Mouse (Mus musculus): ENCODE measurements at regions not wholly inside any gene's neighbourhood (a gene's known extent, or its start where the extent isn't known, plus 50 kb on each side); places are given as distances from the start of the nearest gene placed in this dataset.

- no peak for DNase-seq (ENCODE audit: low read depth, low spot score)
Observed at GRCm38 (mm10) chr17:15981558-15981957, 150.7 kb upstream of the Rgmb start.

DNA sequence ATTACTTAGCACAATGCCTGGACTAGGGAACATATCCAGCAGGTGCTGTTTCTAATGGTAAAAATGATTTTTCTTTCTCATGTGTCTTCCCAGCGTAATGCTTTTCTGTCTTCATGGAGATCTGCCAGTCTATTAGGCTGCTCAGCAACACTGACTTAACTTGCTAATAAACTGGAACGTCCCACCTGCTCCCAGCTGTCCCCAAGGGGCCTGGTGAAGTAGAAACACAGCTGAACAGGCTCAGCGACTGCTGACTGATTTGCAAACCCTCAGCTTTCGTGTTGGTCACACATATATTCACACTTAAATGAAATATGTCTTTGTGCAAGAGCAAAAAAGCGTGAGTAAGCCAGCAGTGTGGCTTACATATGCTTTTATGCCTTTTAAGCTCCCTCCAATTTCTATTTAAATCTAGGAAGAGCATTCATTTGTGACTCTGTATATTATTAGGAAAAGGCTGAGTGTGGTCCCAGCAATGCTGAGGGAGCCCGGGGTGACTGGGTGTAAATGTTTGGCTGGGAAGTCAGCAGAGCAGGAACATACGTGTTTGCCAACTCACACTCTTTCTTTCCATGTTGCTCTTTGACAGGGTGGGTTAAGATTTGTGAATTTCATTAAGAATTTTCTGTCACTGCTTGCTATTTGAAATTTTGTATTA lies 146.7 kb upstream of the Rgmb start:
- no peak for DNase-seq (ENCODE audit: low read depth, low spot score)

DNA sequence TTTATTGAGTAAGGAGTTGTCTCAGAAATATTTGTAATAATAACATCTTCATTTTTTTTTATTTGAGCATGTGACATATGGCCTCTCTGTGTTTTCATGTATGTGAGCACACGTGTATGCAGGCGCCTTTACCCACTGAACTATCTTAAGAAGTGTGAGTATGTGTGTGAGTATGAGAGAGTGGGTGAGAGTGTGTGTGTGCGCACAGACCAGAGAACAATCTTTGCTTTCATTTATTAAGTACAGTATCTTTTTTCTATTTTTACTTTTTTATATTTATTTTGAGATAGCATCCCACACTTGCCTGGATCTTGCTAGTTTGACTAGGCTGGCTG lies 140.5 kb upstream of the Rgmb start:
- DNase-seq (ENCODE audit: low read depth, low spot score) = no peak

GRCm38 (mm10) chr17:15970481-15971350 lies 139.9 kb upstream of the Rgmb start:
- DNase-seq (ENCODE audit: low read depth, low spot score) = no peak

DNA sequence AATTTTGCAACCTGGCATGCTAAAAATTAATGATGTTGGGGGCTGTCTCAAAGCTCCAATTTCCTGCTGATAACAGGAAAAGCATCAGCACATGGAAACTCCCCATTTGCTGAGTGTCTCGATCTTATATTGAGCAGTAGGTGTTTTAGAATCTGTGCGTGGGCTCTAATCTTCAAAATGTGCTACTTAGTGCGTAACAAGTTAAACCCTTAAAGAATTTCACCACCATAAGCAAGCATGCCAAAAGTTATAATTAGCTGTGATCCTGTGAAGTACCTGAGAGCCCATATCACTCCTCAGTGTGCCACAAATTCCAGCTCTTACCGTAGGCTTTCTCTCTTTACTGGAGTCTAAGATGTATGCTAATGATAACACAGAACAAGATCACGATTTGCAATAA lies 137.5 kb upstream of the Rgmb start:
- DNase-seq (ENCODE audit: low read depth, low spot score) = no peak

DNA sequence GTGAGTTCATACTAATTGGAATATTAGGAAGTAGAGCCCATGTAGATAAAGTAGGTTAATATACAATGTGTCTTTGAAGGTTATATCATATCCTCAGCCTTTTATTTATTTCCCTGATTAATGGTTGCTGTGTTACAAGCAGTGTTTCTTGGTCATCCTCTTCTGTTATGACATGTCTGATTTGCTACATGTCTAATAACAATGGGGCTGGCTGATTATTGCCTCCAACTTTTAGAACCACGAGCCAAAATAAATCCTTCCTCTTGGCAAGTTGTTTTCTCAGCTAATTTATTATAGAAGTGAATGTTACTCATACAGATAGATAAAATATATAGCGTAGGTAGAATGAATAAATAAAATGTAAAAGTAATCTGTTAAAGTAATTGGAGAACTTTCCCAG lies 124.8 kb upstream of the Rgmb start:
- no peak for DNase-seq (ENCODE audit: low read depth, low spot score)

- DNase-seq (ENCODE audit: low read depth, low spot score) = no peak
Observed at GRCm38 (mm10) chr17:15951641-15952040, 120.8 kb upstream of the Rgmb start.

GRCm38 (mm10) chr17:15949753-15950152 lies 118.9 kb upstream of the Rgmb start:
- DNase-seq (ENCODE audit: low read depth, low spot score) = no peak

GRCm38 (mm10) chr17:15942378-15942777 lies 111.5 kb upstream of the Rgmb start:
- no peak for DNase-seq (ENCODE audit: low read depth, low spot score)

- DNase-seq (ENCODE audit: low read depth, low spot score) = no peak
Observed at GRCm38 (mm10) chr17:15918609-15919008, 87.8 kb upstream of the Rgmb start.

DNA sequence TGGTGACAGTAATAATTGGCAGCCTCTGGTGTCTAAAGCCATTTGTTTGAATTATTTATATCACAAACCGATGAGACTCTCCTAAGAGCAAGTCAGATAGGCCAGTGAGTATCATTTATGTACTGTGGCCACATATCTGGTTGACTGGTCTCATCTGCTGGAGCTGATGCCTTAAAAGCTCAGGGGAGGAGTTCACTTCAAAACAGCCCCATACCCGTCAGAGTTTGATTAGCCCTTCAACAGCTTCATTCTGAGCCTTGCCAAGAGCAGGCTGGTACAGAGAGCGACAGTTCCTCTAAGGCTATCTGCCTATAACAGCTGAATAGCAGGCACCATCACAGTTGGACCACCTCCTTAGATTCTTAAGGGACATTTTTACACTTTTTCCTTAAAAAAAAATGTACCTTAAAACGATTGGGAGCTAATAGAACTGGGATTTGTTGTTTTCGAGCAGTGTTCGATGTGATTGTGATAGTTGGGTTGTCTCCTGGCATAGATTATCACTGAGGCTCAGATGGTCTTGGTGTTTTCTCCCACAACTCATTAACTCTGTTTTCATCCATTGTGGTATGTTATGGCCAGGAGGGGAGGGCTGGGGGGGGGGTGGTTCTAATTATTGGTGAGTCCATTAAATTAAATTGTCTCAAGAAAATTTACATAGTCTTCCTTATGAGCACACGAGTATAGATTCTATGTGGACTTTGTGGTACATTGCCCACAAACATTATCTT lies 68.0 kb upstream of the Rgmb start:
- DNase-seq (ENCODE audit: low read depth, low spot score) = no peak

DNA sequence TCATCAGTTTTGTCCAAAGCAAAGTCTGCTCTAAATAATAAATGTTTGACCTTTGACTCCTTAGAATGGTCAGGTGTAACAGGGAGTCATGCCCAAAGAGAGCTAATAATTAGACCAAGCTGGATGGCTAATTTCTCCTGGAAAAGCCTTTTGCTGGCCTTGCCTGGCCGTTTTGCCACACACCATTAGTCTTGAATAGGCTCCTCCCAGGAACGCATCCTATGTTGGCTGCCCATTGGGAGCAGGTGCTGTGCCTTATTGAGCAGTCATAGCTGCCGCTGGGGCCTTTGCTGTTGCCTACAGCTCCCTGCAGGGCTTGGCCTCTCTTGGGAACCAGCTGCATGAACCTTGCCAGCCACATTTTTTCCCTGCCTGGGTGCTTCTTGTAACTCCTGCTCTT lies 65.1 kb upstream of the Rgmb start:
- no peak for DNase-seq (ENCODE audit: low read depth, low spot score)

DNA sequence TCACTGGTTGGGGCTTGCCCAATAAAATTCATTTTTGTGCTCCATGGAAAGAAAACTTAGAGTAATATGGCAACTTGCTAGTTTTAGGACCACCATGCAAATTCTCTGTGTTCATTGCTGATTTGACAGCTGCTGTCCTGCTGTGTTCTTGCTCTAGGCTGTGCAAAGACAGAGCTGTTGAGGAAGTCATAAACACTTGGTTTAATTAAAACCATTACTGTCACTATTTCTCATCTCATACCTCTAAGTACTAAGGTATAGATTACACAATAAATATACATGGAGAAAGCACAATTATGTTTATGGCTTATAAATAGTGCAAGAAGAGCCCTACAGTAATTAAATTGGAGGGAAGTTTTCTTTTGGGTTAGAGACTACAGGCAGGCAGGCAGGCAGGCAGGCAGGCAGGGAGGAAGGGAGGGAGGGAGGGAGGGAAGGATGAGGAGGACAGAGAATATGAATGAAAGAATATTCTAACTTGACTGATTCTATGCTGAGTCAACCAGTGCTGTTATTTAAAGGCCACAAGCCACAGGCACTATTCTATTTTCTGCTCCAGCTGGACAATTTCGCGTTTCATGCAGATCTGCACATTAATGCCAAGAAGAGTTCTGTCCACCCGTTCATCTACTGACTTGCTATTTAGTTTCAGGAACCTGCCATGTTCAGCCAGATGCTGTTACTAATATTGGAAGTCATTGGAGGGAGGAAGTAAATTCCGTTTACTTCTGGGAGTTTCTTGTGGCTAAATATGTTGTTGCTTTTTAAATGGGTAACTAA lies 61.2 kb upstream of the Rgmb start:
- DNase-seq (ENCODE audit: low read depth, low spot score) = no peak

GRCm38 (mm10) chr17:15890595-15891140 lies 59.8 kb upstream of the Rgmb start:
- DNase-seq (ENCODE audit: low read depth, low spot score) = no peak

DNA sequence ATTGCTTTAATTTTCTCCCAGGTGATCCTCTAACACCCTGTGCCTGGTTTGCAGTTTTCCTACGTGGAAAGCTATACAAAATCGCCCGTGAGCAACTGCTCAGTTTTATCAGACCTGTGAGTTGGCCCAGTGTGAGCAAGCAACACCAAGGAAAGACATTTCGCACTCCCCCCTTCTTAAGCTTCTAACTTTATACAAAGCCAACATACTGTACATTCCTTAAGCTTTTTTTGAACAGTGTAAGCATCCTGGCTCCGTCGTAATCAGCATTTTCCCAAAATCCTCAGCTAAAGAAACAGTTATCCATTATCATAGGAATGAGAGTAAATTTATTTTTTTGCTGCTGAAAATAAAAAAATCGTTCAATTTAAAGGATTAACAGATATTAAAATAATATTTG lies 52.0 kb upstream of the Rgmb start:
- DNase-seq (ENCODE audit: low read depth, low spot score) = no peak

GRCm38 (mm10) chr17:15882245-15882644 lies 51.4 kb upstream of the Rgmb start:
- no peak for DNase-seq (ENCODE audit: low read depth, low spot score)

Data from CD4-positive helper T cell, adult 2 months (primary cell).